Mouse (Mus musculus) megakaryocyte-erythroid progenitor cell, adult 5 weeks (primary cell): ENCODE data around the gene Nudcd3. TPM values are rescaled to one million over a fixed set of nuclear protein-coding genes. Genes with fewer than 3 reads are reported as not detected.

Experiments used
- polyA plus RNA-seq: library from polyadenylated mRNA; stranded (reverse); fragments of >175 nt; gene quantifications from 2 replicates; pipeline ENCODE4 v1.2.3, GENCODE M21; 2012

Nudcd3 gene
- polyA plus RNA-seq, result 19.5 and 24.4 TPM in 2 replicates

DNA sequence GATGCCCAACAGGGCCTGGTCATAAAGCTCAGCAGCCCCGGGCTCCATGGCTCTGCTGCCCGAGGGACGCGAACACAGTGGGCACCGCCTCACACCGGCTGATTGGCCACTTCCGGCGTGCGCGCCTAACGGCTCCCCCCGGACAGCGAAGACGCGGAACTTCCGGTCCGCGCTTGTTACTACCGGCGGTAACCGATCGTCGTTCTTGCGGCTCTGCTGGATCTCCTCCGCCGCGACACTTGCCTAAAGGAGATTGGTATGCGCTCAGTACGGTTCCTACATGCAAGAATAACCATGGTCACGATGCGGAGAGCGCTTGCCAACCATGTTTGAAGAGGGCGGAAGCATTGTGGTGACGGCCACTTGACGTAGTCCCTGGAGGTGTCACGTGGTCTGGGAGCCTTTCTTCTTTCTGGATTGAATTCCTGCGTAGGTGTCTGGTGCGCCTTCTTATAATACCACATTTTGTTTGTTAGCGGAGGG is at the start of gene Nudcd3:
Gene Nudcd3, minus strand, starts transcription at position 329 of the 483 bp plus-strand sequence.

DNA sequence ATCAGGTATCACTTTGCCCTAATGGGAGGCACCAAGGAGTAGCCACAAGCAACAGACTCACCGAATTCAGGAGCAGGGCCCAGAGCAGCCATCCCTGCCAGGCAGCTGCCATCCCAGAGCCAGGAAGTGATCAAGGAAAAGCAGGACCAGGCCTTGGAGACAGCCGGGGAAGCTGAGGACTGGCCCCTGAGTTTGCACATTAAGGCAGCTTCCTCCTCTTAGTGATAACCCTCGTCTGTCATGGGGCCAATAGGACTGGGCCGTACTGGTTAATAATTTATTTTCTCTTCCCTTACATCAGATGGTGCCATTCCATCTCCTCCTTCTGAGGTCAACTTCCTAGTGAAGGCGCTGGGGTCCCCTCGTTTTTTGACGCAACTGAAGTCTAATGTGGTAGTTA is 29.8 kb upstream of the Nudcd3 start, which contains the start of gene Npc1l1:
Gene Npc1l1, minus strand, starts transcription at position 132 of the 400 bp plus-strand sequence.

DNA sequence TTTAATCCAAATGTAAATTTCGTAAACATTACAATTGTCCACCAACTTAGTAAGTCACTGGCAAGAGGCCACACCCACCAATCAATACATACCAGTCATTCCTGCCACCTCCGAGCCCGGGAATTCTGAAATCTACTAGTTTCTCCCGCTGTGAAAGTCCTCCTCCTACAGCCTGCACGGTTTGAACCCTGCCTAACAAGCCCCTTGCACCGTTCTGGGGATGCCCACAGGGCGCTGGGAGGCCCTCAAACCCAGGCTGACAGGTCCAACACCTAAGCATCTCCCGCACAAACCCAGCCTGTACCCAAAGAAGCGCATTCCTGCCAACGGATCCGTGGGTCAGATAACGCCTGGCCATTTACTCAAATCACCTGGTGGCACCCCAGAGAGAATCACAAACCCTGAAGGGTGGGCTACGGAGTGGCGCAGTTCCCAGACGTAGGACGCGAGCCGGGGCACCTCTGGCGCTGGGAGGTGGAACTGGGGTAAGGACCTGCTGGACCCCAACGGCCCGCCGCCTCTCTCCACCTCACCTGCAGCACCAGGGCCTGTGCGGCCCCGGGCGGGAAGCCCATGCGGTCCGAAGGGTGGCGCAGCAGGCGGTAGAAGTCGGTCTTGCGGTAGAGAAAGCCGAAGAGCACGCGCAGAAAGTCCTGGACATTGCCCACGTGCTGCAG is 667 bp downstream of the Nudcd3 start, which contains the start of gene A730071L15Rik:
Gene A730071L15Rik, plus strand, starts transcription at position 620 of the 677 bp plus-strand sequence.

DNA sequence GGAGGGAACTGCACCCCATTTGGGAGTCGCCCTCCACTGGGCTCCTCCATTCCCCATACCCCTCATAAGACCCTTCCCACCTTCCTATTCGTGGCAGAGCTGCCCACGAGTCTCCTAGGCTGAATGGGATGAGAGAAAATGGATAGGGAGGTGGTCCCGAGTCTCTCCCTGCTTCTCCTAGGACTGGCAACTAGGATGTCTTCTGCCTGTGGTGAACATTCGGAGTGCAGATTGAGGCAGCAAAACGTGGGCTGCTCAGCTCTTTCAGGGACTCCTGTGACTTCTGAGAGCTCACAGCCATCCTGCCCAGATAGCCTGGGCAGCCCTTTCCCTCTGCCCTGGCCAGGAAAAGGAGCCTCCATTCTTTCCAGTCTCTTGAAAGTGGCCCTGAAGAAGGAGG is 134.0 kb downstream of the Nudcd3 start, which contains the start of gene Camk2b:
Gene Camk2b, minus strand, starts transcription at position 187 of the 400 bp plus-strand sequence.

Other genes with a start within 250 kb of the Nudcd3 start
- 9.9 and 10.5 TPM in 2 replicates for gene Ykt6, start 244.7 kb downstream of the Nudcd3 start, polyA plus RNA-seq
- gene Camk2b, start 134.1 kb downstream of the Nudcd3 start, polyA plus RNA-seq, result 0.81 and 0.96 TPM in 2 replicates
- not detected in 2 replicates for gene A730071L15Rik, start 386 bp downstream of the Nudcd3 start, polyA plus RNA-seq
- not detected in 2 replicates for gene Npc1l1, start 29.7 kb upstream of the Nudcd3 start, polyA plus RNA-seq
- 19.3 and 19.5 TPM in 2 replicates for gene Ddx56, start 67.4 kb upstream of the Nudcd3 start, polyA plus RNA-seq
- 69.2 and 85.5 TPM in 2 replicates for gene Tmed4, start 74.5 kb upstream of the Nudcd3 start, polyA plus RNA-seq
- 66.1 and 74.6 TPM in 2 replicates for gene Ogdh, start 91.2 kb upstream of the Nudcd3 start, polyA plus RNA-seq
- 302 and 343 TPM in 2 replicates for gene Zmiz2, start 188.7 kb upstream of the Nudcd3 start, polyA plus RNA-seq
- 175 and 192 TPM in 2 replicates for gene Ppia, start 215.0 kb upstream of the Nudcd3 start, polyA plus RNA-seq
- gene H2afv, start 244.0 kb upstream of the Nudcd3 start, polyA plus RNA-seq, result 154 and 173 TPM in 2 replicates